Mouse (Mus musculus) urinary bladder, adult 2 months (tissue): ENCODE measurements around the gene Bik. TPM values are rescaled to one million over a fixed set of nuclear protein-coding genes. Genes with fewer than 3 reads are reported as not detected.

Source experiments
- DNase-seq: peaks from one replicate; pipeline ENCODE4 v3.0.0; 2022; ENCODE audit warnings: low spot score
- polyA plus RNA-seq: library from polyadenylated mRNA; depleted of rRNA; stranded (reverse); fragments of >200 nt; gene quantifications from 2 replicates; pipeline ENCODE4 v1.2.3, GENCODE M21; 2012

Bik gene
- polyA plus RNA-seq, 1 experiment = 22.4 TPM

DNA sequence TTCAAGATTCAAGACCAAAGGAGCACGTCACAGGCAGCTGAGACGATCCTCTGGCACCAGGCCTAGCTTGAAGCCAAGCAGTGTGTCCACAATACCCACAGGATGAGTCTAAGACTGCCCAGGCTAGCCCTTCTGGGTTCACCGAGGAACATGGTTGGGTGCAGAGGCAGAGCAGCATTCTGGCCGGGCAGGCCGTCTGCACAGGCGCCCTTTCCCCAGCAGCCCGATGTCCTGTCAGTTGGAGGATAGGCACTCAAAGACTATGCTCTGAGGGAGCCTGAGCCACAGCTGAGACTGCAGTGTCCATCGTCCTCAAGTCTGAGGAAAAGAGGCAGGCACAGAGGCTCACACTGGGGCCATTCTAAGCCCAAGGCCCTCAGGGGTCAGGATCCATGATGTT is 20.5 kb downstream of the Bik start:
- no peak for DNase-seq

DNA sequence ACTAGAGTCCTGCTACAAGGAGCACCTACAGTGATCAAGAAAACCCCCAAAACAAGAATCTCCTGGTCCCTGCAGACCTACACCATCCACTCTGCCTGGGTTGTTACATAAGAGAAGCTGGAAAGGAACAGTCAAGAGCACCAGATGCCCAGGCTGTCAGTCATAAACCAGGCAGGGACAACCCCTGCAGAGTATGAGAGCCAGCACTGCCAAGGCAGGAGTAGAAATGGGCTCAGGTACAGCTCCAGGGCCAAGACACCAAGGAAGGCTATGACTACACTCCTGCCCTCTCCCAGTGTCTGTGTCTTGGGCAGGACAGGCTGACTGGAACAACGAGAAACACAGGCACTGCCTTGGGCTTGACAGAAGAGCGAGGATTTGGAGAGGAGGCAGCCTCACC is 23.5 kb downstream of the Bik start:
- no peak for DNase-seq

DNA sequence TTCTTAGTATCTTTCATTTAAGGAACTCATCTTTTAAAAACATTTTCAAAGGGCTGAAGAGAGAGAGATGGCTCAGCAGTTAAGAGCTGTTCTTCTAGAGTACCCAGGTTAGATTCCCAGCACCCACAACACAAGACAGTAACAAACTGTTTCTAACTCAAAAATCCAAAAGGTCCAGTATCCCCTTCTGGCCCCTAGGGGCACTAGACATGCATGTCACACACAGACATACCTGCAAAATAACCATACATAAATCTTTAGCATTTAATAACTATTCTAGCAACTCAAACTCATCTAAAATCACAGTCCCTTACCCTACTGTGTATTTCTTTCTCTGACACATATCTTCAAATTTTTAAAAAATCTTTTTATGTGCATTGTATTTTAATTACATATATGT is 27.2 kb downstream of the Bik start:
- DNase-seq = no peak

DNA sequence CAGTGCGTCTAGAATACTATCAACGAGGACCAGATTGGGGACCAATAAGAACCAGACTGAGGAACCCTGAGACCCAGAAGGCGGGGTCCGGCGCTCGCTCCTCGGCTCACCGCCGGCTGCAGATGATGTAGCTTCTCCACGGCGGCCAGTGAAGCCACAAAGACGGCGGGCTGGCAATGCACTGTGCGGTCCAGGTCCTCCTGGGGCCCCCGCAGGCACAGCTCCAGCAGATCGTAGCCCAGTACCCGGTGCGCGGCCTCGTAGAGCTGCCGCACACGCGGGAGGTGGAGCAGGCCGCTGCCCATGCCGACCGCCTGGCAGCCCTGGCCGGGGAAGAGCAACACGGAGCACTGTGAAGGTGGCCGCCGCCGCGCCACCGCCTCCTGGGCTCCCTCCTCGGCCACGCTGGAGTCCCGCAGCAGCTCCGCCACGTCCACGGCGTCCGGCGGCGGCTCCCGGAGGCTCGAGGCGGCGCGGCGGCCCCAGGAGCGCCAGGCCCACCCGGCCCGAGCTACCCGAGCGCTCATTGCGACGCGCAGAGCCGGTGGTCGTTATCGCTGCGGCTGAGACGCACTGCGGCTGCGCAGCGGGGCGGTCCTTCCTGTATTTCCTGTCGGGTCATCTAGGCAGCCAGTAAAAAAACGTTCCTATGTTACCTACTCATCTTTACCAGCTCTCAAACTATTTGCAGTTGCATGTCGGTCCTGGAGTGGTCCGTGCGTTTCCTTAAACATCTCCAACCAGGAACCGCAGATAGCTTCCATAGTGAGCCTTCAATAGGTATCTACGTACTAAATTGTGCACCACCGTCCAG is 28.7 kb downstream of the Bik start:
- peak; percentile 79 for DNase-seq

DNA sequence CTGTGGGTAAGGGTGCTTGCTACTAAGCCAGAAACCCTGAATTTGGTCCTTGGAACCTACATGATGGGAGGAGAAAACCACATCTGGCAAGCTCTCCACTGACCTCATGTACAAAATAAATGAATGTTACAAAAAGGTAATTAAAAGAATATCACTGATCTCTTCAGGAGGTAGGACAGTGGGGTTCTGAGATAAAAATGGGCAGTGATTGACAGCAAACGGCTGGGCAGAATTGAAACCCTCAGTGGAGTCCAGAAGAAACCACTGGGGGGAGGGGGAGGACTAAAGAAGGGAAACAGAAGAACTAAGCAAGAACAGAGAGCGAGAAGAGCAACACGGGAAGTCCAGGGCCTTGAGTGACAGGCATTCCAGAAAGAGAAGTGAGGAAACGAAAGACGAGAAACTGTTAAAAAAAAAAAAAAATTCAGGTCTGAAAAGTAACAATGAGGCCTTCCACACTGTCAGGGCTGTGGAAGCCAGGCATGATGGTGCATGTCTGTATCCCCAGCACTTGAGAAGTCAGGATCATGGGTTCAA is 34.3 kb downstream of the Bik start:
- DNase-seq = no peak

DNA sequence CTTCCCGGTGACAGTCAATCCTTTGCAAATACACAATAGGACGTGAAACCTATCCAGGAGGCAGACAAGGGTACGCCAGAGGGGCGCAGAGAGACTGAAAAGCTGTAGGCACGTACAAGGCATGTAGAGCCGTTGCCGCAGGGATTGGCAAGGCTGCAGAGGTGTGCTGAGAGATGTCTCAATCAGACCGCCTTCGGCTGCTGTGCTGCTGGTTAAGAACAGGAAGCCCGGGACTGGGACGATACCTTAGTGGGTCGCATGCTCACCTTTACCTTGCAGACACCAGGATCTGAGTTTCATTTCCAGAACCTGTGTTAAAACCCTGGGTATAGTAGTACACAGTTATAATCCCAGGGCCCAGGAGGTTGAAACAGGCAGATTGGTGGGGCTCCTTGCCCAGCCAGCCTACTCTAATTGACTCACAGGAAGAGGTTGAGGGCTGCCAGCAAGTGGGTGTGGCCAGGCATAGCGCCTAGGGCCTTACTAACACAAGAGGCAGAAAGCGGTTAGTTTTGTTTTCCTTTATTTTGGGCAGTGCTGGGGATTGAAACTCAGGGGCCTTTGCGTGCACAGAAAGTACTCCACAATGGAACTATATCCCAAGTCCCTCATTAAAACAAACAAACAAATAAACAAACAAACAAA is 36.1 kb downstream of the Bik start:
- DNase-seq = peak; percentile 46

DNA sequence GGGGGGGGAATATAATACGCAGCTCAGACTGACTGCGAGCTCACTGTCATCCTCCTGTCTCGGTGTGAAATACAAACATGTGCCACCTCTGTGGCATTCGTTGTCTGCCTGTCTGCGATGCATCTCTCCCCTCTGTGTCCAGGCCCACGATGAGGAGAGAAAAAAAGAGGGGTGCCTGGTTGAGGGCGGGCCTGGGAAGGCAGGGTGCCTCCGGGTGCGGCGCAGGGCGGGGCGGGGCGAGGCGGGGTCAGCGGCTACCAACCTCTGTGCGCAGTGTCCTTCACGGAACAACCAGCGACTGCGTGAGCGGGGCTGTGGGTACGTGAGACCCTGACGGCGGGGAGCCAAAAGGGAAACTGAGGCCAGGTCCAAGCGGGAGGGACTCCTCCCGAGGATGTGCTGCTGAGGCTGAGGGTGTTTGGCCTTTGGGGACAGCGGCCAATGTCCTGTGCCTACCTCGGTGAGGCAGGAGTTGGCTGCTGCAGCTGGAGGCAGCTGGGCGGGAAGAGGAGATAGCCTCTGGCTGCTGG is 36.7 kb downstream of the Bik start, which contains the start of the genes Tspo and Mcat:
Tspo (plus strand) TSS at position 266 of the 530 bp plus-strand sequence.
Mcat (minus strand) TSS at position 461 of the 530 bp plus-strand sequence.
- DNase-seq = peak; percentile 71

DNA sequence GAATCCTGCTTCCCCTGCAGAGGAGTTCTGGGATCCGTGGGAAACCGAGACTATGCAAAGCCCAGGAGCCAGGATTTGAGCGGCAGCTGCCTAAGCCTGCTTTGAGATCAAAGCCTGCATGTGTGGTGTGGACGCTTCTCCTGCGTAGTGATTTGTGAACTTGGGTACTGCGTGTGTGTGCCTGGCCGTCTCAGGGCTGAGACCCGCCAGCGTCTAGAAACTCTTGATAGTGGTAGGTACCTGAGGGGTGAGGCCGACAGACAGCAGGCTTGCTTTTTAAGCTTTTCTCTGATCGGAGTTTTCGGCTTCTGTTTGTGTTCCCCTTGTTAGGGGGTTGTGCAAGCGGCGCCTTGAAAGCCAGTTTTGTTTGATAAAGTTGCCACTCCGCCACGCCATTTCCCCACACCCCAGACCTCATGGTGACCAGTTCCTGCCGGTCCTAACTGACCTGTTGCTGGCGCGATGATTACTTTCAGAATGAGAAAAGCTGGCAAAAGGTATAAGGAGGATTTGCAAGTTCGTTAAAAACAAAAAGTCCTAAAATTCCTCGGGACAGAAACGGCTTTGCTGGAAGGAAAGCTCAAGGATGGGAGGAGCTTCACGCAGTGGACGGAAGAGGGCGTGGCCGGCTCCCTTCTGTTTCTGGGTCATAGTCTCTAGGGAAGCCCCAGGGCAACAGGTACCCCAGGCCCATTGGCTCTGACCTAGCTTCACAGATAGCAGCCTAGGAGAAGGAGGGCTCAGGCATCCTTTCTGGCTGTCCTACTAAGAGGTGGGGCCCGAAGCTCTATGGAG is 37.4 kb downstream of the Bik start:
- DNase-seq = no peak

DNA sequence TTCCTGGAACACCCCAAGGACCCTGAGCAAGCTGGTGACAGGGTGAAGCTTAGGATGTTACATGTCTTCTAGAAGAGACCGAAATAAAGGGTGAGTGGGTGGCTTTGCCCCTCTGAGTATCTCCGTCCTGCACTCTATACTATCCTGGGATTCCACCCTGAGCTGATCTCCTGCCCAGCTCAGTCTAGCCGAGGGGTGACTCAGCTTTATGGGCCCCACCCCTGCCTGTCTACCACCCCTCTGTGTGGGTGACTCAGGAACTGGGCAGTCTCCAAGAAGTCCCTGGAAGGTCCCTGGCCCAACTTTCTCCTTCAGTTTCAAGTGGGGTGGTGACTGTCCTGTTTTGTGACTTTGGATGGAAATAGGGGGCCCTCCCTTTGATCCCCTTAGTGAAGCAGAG is 38.8 kb downstream of the Bik start:
- DNase-seq = no peak

DNA sequence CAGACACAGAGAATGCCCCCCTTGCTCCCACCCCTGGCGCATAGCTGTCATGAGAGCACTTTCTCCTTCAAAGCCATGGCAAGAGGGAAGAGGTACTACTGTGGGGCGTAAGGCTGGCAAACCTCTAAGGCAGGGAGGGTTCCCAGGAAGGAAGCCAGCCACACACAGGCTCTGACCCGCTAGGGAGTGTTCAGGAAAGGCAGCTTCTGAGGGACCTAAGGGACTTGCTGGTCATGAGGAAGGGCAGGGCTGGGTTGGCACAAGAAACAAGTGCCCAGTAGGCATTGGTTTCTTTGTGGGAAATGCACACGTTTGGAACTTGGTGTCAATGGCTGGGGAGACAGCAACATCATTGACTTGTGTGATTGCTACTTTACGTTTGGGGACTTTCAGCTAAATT is 39.3 kb downstream of the Bik start:
- no peak for DNase-seq

DNA sequence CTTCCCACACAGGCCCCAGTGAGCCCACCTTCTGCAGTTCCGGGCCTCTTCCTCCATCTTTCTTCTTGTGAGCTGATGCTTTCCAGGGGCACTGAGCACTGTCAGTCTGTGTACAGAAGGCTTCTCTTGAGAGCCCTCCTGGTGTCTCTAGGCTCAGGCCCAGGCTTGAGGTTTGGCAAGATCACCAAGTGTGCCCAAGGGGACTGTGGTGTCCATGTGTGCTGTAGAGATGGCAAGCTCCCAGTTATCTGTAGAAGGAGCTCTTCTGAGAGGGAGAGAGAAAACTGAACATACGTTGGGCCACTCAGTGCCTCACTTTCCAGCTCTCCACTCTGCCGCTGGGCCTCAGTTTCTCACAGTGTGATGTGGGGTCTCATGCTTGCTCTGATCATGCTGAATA is 41.1 kb downstream of the Bik start:
- no peak for DNase-seq

DNA sequence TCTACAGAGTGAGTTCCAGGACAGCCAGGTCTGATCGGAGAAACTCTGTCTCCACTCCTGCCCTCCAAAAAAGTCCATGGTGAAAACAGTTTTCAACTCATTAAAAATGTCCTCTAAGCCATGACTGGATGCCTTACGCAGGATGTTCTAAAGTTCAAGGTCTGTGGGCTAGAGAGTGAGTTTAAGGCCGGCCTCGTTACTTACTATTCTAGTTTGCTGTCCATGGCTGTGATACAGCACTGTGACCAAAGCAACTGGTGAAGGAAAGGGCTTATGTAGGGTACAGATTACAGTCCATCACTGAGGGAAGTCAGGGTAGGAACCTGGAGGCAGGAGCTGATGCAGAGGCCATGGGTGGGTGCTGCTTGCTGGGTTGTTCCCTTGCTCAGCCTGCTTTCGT is 41.9 kb downstream of the Bik start:
- no peak for DNase-seq

DNA sequence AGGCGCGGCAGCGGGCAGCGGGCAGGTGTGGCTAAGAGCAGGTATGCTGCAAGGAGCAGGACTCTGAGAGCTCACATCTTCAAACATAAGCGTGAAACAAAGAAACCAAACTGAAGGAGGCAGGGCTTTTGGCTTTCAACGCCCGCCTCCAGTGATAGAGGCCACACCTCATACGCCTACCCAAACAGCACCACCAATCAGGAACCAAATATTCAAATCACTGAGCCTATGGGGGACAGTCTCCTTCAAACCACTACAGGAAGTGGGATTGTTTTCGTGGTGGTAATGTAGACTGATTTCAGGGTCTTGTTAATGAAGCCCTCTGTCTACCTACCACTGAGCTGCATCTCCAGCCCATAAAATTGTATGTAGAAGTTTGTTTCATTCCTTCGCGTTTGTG is 43.0 kb downstream of the Bik start:
- no peak for DNase-seq

DNA sequence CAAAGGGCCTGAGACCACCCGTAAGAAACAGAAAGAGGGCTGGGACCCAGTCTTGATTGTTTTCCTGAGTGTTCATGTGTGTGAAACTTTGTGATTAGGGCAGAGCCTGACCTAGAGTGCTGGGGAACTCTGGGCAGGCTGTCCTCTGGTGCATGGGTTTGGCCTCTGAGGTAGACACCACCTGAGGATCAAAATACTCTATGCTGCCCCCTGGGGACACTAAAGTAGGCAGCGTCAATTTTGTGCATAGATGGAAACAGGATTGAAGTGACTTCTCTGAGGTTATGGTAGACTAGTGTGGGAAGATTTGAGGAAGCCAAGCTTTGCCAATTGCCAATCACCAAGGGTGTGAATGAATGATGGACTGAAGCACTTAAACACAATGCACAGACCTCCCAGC is 44.0 kb downstream of the Bik start:
- DNase-seq = no peak

DNA sequence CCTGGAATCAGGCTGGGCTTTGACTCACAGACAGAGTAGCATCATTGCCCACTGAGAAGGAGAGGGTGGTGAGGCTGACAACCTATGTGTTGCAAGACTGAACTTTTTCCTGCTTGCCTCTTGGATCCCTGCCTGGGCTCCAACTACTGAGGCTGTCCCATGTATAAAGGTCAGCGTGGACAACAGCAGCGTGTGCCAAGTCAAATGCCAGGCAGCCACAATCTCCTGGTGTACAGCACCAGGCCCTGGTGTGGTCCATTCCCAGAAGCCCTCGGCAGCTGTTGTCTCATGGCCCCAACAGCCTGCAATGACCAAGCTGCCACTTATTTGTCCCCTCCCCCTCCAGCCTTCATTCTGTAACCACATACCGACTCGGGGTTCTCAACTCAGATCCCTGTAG is 45.0 kb downstream of the Bik start:
- no peak for DNase-seq

DNA sequence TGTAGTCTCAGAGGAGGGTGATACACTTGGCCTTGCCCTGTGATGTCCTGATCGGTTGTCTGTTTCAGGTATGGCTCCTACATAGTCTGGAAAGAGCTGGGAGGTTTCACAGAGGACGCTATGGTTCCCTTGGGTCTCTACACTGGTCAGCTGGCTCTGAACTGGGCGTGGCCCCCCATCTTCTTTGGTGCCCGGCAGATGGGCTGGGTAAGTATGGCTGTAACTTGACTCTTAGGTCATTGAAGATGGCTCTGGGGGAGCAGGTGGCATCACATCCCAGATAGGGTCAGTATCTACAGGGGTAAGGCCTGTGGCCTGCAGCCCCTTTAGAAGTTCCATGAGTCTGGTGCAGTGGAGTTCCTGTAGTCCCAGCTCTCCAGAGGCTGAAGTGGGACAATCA is 45.5 kb downstream of the Bik start:
- DNase-seq = no peak

DNA sequence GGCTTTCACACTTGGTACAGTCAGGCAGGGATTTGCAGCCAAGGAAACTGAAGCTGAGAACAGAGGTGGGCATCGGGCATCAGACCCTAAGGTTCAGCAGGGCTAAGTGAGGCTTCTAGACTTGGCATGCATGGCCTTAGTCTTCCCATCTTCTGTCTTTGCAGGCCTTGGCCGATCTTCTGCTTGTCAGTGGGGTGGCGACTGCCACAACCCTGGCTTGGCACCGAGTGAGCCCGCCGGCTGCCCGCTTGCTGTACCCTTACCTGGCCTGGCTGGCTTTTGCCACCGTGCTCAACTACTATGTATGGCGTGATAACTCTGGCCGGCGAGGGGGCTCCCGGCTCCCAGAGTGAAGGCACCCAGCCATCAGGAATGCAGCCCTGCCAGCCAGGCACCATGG is 46.9 kb downstream of the Bik start:
- DNase-seq = no peak

DNA sequence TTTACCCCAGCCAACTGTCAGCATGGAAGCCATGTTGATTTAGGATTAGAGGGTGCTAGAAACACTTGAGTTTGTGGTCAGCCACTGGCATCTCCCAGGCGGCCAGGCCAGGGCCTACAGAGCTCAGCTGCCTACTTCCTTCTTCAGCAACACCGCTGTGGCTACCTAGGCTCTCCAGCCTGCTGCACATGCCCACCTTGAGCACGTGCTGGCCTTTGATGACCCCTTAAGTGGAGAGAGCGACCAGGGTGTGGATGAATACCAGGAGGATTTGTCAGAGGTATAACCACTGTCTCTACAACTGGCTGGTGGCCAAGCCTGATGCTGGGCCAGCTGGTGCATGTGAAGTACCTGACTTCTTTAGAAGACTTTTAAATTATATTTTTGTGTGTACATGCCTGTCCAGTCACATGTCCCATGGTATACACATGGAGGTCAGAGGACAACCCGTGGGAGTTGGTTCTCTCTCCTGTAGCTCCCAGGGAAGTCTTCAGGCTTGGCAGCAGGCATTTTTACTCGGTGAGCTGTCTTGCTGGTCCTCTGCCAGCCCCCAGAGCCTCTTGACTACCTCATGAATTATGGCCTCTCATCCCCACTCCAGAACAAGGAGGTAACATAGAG is 48.2 kb downstream of the Bik start:
- DNase-seq = no peak

DNA sequence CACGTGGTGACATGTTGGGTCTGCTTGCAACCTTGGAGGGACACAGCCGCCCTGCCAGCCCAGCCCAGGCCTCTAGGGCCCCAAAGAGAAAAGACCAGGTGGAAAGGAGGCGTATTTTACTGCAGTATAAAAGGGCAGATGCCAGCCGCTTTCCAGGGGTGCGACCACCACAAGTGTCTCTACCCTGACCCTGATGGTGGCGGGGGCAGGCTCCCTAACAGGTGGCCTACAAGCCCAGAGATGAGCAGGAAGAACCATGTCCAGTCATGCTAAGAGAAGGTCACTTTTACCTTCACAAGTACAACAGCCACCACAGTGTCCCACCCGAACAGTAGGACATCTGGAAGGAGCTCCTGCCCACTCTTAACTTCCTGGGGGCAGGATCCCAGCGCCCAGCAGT is 48.9 kb downstream of the Bik start:
- DNase-seq = no peak

DNA sequence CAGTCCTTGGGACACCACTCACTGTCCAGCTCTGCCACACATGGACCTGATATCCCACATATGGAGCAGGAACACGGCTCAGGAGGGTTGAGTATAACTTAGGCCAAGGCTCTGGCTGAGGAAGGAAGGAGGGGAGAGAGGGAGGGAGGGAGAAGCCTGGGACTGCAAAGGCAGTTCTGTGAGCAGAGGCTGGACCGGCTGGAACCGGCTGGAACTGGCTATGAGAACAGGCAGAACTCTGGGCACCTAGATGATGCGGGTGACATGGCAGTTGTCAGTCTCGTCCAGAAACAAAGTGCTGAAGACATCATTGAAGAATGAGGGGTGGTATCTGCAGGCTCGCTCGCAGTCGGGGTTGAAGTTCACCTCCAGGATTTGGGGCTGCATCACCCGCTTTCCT is 50.0 kb downstream of the Bik start:
- no peak for DNase-seq

DNA sequence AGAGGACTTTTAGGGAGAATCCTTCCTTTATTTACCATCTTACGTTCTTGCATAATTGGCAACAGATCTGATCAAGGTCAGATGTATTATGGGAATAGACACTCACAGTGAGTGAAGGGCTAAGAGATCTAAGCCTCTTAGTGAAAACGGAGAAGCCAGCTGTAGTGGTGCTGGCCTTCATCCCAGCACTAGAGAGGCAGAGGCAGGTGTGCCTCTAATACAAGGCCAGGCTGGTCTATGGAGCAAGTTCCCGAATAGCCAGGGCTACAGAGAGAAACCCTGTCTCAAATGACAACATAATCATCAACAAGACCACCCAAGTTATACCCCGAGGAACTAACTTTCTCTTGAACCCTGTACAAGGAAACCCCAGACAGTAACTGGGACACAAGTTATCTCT is 56.3 kb downstream of the Bik start:
- DNase-seq = no peak
